Mouse (Mus musculus) testis, adult 2 months (tissue): Measurements from ENCODE around the gene Mri1.

Experiments
- CTCF ChIP-seq: fragments of 200-500 bp; IDR thresholded peaks from 2 replicates; pipeline ENCODE4 v1.5.1; 2012; ENCODE audit warnings: low read depth, mild to moderate bottlenecking, inconsistent platforms, low read length, moderate library complexity; ENCODE audit not compliant: control insufficient read depth, insufficient read depth, insufficient replicate concordance
- POLR2A ChIP-seq: fragments of 200-500 bp; IDR thresholded peaks from 2 replicates; pipeline ENCODE4 v1.6.1; 2012; ENCODE audit warnings: low read depth, mild to moderate bottlenecking, inconsistent platforms, low read length, moderate library complexity; ENCODE audit not compliant: control insufficient read depth

- TF ChIP-seq CTCF = no peak
- TF ChIP-seq POLR2A = no peak
Observed at GRCm38 (mm10) chr8:84235746-84236409, 21.2 kb downstream of the Mri1 start.
